Mouse (Mus musculus): ENCODE results near the gene Soga1. TPM values are rescaled to one million over a fixed set of nuclear protein-coding genes. Genes with fewer than 3 reads are reported as not detected.
A peak's percentile ranks its signal among the peaks of the same experiment; 100 is the strongest.

The Soga1 gene
- polyA plus RNA-seq, 1 experiment from 2014 or later, result 1.2 TPM

GRCm38 (mm10) chr2:157039900-157040648 is 39.0 kb downstream of the Soga1 start:
- no peak overlapping the region for H3K4me2 ChIP-seq (ENCODE audit: low read depth, low read length)
- peak overlapping the region; percentile 27; the same call in 1 of the 2 replicates for H3K9ac ChIP-seq (ENCODE audit: low read depth, low read length)
- no peak overlapping the region for H3K4me3 ChIP-seq (ENCODE audit: low read length)
- ATAC-seq, result peak; percentile 36
- H3K27me3 ChIP-seq (replicated peaks; ENCODE audit: control insufficient read depth, insufficient read depth, low read length), result no peaks in the 10 kb centered on the region
- 82% methylated on average over 50 of the region's 50 CpGs for WGBS
- peaks cover 20% of the 10 kb centered on the region for H3K36me3 ChIP-seq (ENCODE audit: control insufficient read depth, insufficient read depth, low read length)
- H3K4me1 ChIP-seq (ENCODE audit: control insufficient read depth, insufficient read depth, low read length), result no peaks in the 10 kb centered on the region
- H3K27ac ChIP-seq (ENCODE audit: low read length), result no peak overlapping the region
- H3K9me3 ChIP-seq (ENCODE audit: control insufficient read depth, low read length), result no peaks in the 10 kb centered on the region

- WGBS, result 83% methylated on average over 9 of the region's 9 CpGs
- peaks cover 13% of the 10 kb centered on the region; the same call in 1 of the 2 replicates for H3K36me3 ChIP-seq (ENCODE audit: control insufficient read depth, insufficient read depth, low read length)
- H3K27me3 ChIP-seq (replicated peaks; ENCODE audit: control insufficient read depth, insufficient read depth, low read length), result no peaks in the 10 kb centered on the region
Measured at GRCm38 (mm10) chr2:157037303-157037702, 41.8 kb downstream of the Soga1 start.

GRCm38 (mm10) chr2:157036400-157036799 is 42.7 kb downstream of the Soga1 start:
- WGBS, result 92% methylated on average over 8 of the region's 8 CpGs
- no peaks in the 10 kb centered on the region for H3K9me3 ChIP-seq (ENCODE audit: control insufficient read depth, low read length)

More at GRCm38 (mm10) chr2:157037303-157037702, 41.8 kb downstream of the Soga1 start:
- H3K4me1 ChIP-seq (ENCODE audit: control insufficient read depth, insufficient read depth, low read length), result no peaks in the 10 kb centered on the region
- no peak overlapping the region for H3K4me2 ChIP-seq (ENCODE audit: low read depth, low read length)
- ATAC-seq, result no peak
- H3K9ac ChIP-seq (ENCODE audit: low read depth, low read length), result no peak overlapping the region
- no peaks in the 10 kb centered on the region for H3K9me3 ChIP-seq (ENCODE audit: control insufficient read depth, low read length)
- no peak overlapping the region for H3K27ac ChIP-seq (ENCODE audit: low read length)
- H3K4me3 ChIP-seq (ENCODE audit: low read length), result no peak overlapping the region

GRCm38 (mm10) chr2:157035371-157035770 is 43.7 kb downstream of the Soga1 start:
- Histone ChIP-seq H3K27ac (ENCODE audit: low read length) (no peak overlapping the region), H3K4me2 (ENCODE audit: low read depth, low read length) (no peak overlapping the region), H3K9ac (ENCODE audit: low read depth, low read length) (no peak overlapping the region), H3K4me3 (ENCODE audit: low read length) (no peak overlapping the region), H3K27me3 (replicated peaks; ENCODE audit: control insufficient read depth, insufficient read depth, low read length) (no peaks in the 10 kb centered on the region), H3K36me3 (ENCODE audit: control insufficient read depth, insufficient read depth, low read length) (peaks cover 10% of the 10 kb centered on the region), H3K9me3 (ENCODE audit: control insufficient read depth, low read length) (no peaks in the 10 kb centered on the region), H3K4me1 (ENCODE audit: control insufficient read depth, insufficient read depth, low read length) (no peaks in the 10 kb centered on the region)
- 91% methylated on average over 7 of the region's 7 CpGs for WGBS
- ATAC-seq, result no peak

More at GRCm38 (mm10) chr2:157036400-157036799, 42.7 kb downstream of the Soga1 start:
- Histone ChIP-seq H3K27me3 (replicated peaks; ENCODE audit: control insufficient read depth, insufficient read depth, low read length) (no peaks in the 10 kb centered on the region), H3K36me3 (ENCODE audit: control insufficient read depth, insufficient read depth, low read length) (peaks cover 13% of the 10 kb centered on the region; the same call in 1 of the 2 replicates), H3K27ac (ENCODE audit: low read length) (no peak overlapping the region), H3K9ac (ENCODE audit: low read depth, low read length) (no peak overlapping the region), H3K4me1 (ENCODE audit: control insufficient read depth, insufficient read depth, low read length) (no peaks in the 10 kb centered on the region), H3K4me3 (ENCODE audit: low read length) (no peak overlapping the region), H3K4me2 (ENCODE audit: low read depth, low read length) (no peak overlapping the region)
- no peak for ATAC-seq

- Histone ChIP-seq H3K27ac (ENCODE audit: low read length) (no peak overlapping the region), H3K4me1 (ENCODE audit: control insufficient read depth, insufficient read depth, low read length) (no peaks in the 10 kb centered on the region), H3K4me2 (ENCODE audit: low read depth, low read length) (no peak overlapping the region), H3K4me3 (ENCODE audit: low read length) (no peak overlapping the region), H3K27me3 (replicated peaks; ENCODE audit: control insufficient read depth, insufficient read depth, low read length) (no peaks in the 10 kb centered on the region), H3K36me3 (ENCODE audit: control insufficient read depth, insufficient read depth, low read length) (peaks cover 25% of the 10 kb centered on the region), H3K9me3 (ENCODE audit: control insufficient read depth, low read length) (no peaks in the 10 kb centered on the region), H3K9ac (ENCODE audit: low read depth, low read length) (no peak overlapping the region)
- WGBS, result 43% methylated on average over 9 of the region's 9 CpGs
- peak; percentile 44; the same call in 1 of the 2 replicates for ATAC-seq
Measured at GRCm38 (mm10) chr2:157030804-157031203, 48.2 kb downstream of the Soga1 start.

GRCm38 (mm10) chr2:157028261-157028660 is 50.8 kb downstream of the Soga1 start:
- Histone ChIP-seq H3K4me1 (ENCODE audit: control insufficient read depth, insufficient read depth, low read length) (no peaks in the 10 kb centered on the region), H3K27ac (ENCODE audit: low read length) (no peak overlapping the region), H3K36me3 (ENCODE audit: control insufficient read depth, insufficient read depth, low read length) (peaks cover 33% of the 10 kb centered on the region), H3K9me3 (ENCODE audit: control insufficient read depth, low read length) (no peaks in the 10 kb centered on the region), H3K4me2 (ENCODE audit: low read depth, low read length) (no peak overlapping the region), H3K4me3 (ENCODE audit: low read length) (no peak overlapping the region), H3K27me3 (replicated peaks; ENCODE audit: control insufficient read depth, insufficient read depth, low read length) (no peaks in the 10 kb centered on the region), H3K9ac (ENCODE audit: low read depth, low read length) (no peak overlapping the region)
- ATAC-seq, result no peak
- 87% methylated on average over 4 of the region's 4 CpGs for WGBS

GRCm38 (mm10) chr2:157027106-157028008 is 51.7 kb downstream of the Soga1 start:
- Histone ChIP-seq H3K4me3 (ENCODE audit: low read length) (no peak overlapping the region), H3K4me2 (ENCODE audit: low read depth, low read length) (no peak overlapping the region), H3K4me1 (ENCODE audit: control insufficient read depth, insufficient read depth, low read length) (no peaks in the 10 kb centered on the region), H3K9ac (ENCODE audit: low read depth, low read length) (no peak overlapping the region), H3K36me3 (ENCODE audit: control insufficient read depth, insufficient read depth, low read length) (peaks cover 35% of the 10 kb centered on the region), H3K27me3 (replicated peaks; ENCODE audit: control insufficient read depth, insufficient read depth, low read length) (no peaks in the 10 kb centered on the region), H3K9me3 (ENCODE audit: control insufficient read depth, low read length) (no peaks in the 10 kb centered on the region), H3K27ac (ENCODE audit: low read length) (no peak overlapping the region)
- 86% methylated on average over 21 of the region's 21 CpGs for WGBS
- ATAC-seq, result peak; percentile 36; the same call in 1 of the 2 replicates

- Histone ChIP-seq H3K4me1 (ENCODE audit: control insufficient read depth, insufficient read depth, low read length) (no peaks in the 10 kb centered on the region), H3K36me3 (ENCODE audit: control insufficient read depth, insufficient read depth, low read length) (peaks cover 36% of the 10 kb centered on the region), H3K4me3 (ENCODE audit: low read length) (no peak overlapping the region), H3K9ac (ENCODE audit: low read depth, low read length) (no peak overlapping the region), H3K27me3 (replicated peaks; ENCODE audit: control insufficient read depth, insufficient read depth, low read length) (no peaks in the 10 kb centered on the region), H3K27ac (ENCODE audit: low read length) (no peak overlapping the region), H3K4me2 (ENCODE audit: low read depth, low read length) (no peak overlapping the region), H3K9me3 (ENCODE audit: control insufficient read depth, low read length) (no peaks in the 10 kb centered on the region)
- ATAC-seq, result no peak
- 94% methylated on average over 16 of the region's 16 CpGs for WGBS
Measured at GRCm38 (mm10) chr2:157021156-157021555, 57.9 kb downstream of the Soga1 start.

GRCm38 (mm10) chr2:157019228-157019627 is 59.8 kb downstream of the Soga1 start:
- Histone ChIP-seq H3K9me3 (ENCODE audit: control insufficient read depth, low read length) (no peaks in the 10 kb centered on the region), H3K4me2 (ENCODE audit: low read depth, low read length) (no peak overlapping the region), H3K4me1 (ENCODE audit: control insufficient read depth, insufficient read depth, low read length) (no peaks in the 10 kb centered on the region), H3K36me3 (ENCODE audit: control insufficient read depth, insufficient read depth, low read length) (peaks cover 26% of the 10 kb centered on the region; the same call in 1 of the 2 replicates), H3K9ac (ENCODE audit: low read depth, low read length) (no peak overlapping the region), H3K27ac (ENCODE audit: low read length) (no peak overlapping the region), H3K27me3 (replicated peaks; ENCODE audit: control insufficient read depth, insufficient read depth, low read length) (no peaks in the 10 kb centered on the region), H3K4me3 (ENCODE audit: low read length) (no peak overlapping the region)
- WGBS, result 94% methylated on average over 4 of the region's 4 CpGs
- ATAC-seq, result no peak

All from intestine, embryonic 16.5 days (tissue).